9 mouse cellular contexts compared by ENCODE assay signal in the genomic region with DNA sequence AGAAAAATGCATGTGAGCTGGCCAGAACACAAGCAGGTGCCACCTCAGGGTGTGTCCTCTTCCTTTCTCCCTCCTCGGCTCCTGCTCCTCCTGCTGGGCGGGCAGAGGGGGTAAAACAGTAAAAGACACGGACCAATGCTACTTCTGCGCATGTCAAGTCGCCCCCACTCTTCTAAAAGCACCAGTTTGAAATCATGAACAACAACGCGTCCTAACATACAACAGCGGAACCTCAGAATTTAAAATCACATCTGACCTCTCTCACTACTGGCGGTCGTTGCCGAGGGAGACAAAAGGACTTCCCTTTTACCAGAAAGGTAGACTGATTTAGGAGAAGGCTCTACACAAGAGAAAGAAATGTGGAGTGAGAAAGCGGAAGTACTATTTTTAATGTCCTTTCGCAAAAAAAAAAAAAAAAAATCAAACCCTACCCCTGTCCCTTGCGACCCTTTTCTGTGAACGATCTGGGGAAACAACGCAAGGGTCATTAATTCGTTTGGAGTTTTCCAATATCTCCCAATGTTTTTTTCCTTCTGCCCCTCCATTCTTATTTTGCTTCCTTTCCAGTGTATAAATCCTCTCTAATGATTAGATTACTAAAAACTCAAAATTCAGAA. TPM values are rescaled to one million over a fixed set of nuclear protein-coding genes. Genes with fewer than 3 reads are reported as not detected.
A peak's percentile ranks its signal among the peaks of the same experiment; 100 is the strongest.
DNase-seq lines count a peak whose midpoint lies in the region; ATAC-seq and TF ChIP-seq lines count a peak whose summit lies in the region.
"Had no signal": no experiment of that assay in that cellular context is flagged by ENCODE, and none has a peak within 500 bp of the region (broad histone marks: within the 10 kb centered on the region; RNA-seq: fewer than 3 reads in every experiment).

No protein-coding gene starts in this region.

- ATAC-seq in forebrain, postnatal 0 days, result no peak

- peaks cover 16% of the 10 kb centered on the region for H3K4me1 ChIP-seq in spleen, adult 2 months (ENCODE audit: control insufficient read depth, insufficient read depth, insufficient read length)
- H3K4me1 ChIP-seq in forebrain, postnatal 0 days (ENCODE audit: insufficient read depth), result no peaks in the 10 kb centered on the region

- H3K4me3 ChIP-seq in spleen, adult 2 months (ENCODE audit: extremely low read depth, insufficient read depth, insufficient read length), result peak overlapping the region; percentile 49
- H3K4me3 ChIP-seq in forebrain, postnatal 0 days (ENCODE audit: low read depth, low read length), result no peak overlapping the region
- H3K4me3 ChIP-seq: stomach, embryonic 15.5 days had no signal

- no peak overlapping the region for H3K4me2 ChIP-seq in forebrain, postnatal 0 days (ENCODE audit: low read depth)
- H3K4me2 ChIP-seq: stomach, embryonic 15.5 days had no signal

- H3K27ac ChIP-seq in spleen, adult 2 months (ENCODE audit: insufficient read depth, low read length), result peak overlapping the region; percentile 73
- H3K27ac ChIP-seq in forebrain, postnatal 0 days (ENCODE audit: low read depth, low read length), result no peak overlapping the region
- H3K27ac ChIP-seq: stomach, embryonic 15.5 days had no signal

- peak in 1 of 2 experiments; percentile 46 for DNase-seq in spleen, adult 2 months (ENCODE audit: low read depth in 1 of 2, low spot score in 2 of 2)
- no peak for DNase-seq in spleen, postnatal 4 days (ENCODE audit: low spot score in 2 of 2)
- peak; percentile 85 for DNase-seq in induced T-regulatory cell, adult 2 months (ENCODE audit: low read depth)
- peak; percentile 22 to 50 for DNase-seq in natural killer cell, adult 2 months (ENCODE audit: low spot score in 2 of 2)
- no peak for DNase-seq in cerebellum, adult 11-12 months
- no peak for DNase-seq in heart, postnatal 25 days (ENCODE audit: low spot score)
- DNase-seq in forebrain, postnatal 0 days, result no peak
- DNase-seq: layer of hippocampus, postnatal 36 days had no signal

- no peaks in the 10 kb centered on the region for H3K27me3 ChIP-seq in spleen, adult 2 months (ENCODE audit: control insufficient read depth, insufficient read depth, low read length)
- no peaks in the 10 kb centered on the region for H3K27me3 ChIP-seq in forebrain, postnatal 0 days (ENCODE audit: insufficient read depth, low read length)
- H3K27me3 ChIP-seq: stomach, embryonic 15.5 days had no signal

- intact Hi-C loops in heart, postnatal 25 days (cut with DNase I), result no loop called here

- 10% methylated on average over 17 of the region's 17 CpGs for WGBS in spleen, adult 2 months
- WGBS in forebrain, postnatal 0 days, result 84% methylated on average over 17 of the region's 17 CpGs

- no peaks in the 10 kb centered on the region for H3K36me3 ChIP-seq in spleen, adult 2 months (ENCODE audit: control insufficient read depth, insufficient read depth, low read length)
- H3K36me3 ChIP-seq in forebrain, postnatal 0 days (ENCODE audit: insufficient read depth), result no peaks in the 10 kb centered on the region
- H3K36me3 ChIP-seq: stomach, embryonic 15.5 days had no signal

- no peak for TF ChIP-seq POLR2A in spleen, adult 2 months (IDR thresholded peaks at IDR 0.05; ENCODE audit: low read depth, low read length)

- TF ChIP-seq CTCF in spleen, adult 2 months (IDR thresholded peaks at IDR 0.05; ENCODE audit: extremely low read depth, insufficient read depth, insufficient read length, insufficient replicate concordance), result peak; percentile 14; the same call in 1 of the 2 replicates
- TF ChIP-seq CTCF in forebrain, postnatal 0 days (IDR thresholded peaks at IDR 0.05; ENCODE audit: low read depth), result no peak

- H3K9ac ChIP-seq in forebrain, postnatal 0 days, result no peak overlapping the region
- H3K9ac ChIP-seq: stomach, embryonic 15.5 days had no signal

- H3K9me3 ChIP-seq in forebrain, postnatal 0 days (ENCODE audit: low read length), result no peaks in the 10 kb centered on the region
- H3K9me3 ChIP-seq: stomach, embryonic 15.5 days had no signal

RNA-seq across cellular contexts. Expression of a gene that starts 7.7 kb away (rescaled TPM):
- 4.5 and 6.5 TPM in 2 replicates for polyA plus RNA-seq in spleen, adult 2 months (2012; rRNA removed)
- 10 to 100 TPM; 23.4 to 27.3 TPM for total RNA-seq in heart, postnatal 25 days (2021)
- 31.0 and 40.9 TPM in 2 replicates for total RNA-seq in forebrain, postnatal 0 days (2014; rRNA removed)
- polyA plus RNA-seq in forebrain, postnatal 0 days (2015; fragmentation: Nextera tagmentation; extraction: Ambion mirVana), result 30.0 and 34.8 TPM in 2 replicates

Comparison
In these comparisons a context has a peak if more than half of its experiments do, and no peak if none do; other contexts are left out.
1. DNase-seq: peak in induced T-regulatory cell, adult 2 months (single experiment) and natural killer cell, adult 2 months (2 of 2); none in spleen, postnatal 4 days (0 of 2), cerebellum, adult 11-12 months (single experiment), heart, postnatal 25 days (single experiment) and forebrain, postnatal 0 days (single experiment).